Mouse (Mus musculus) frontal cortex, adult 2 months (tissue): ENCODE data around the gene Zfp839. TPM values are rescaled to one million over a fixed set of nuclear protein-coding genes. Genes with fewer than 3 reads are reported as not detected.
A peak's percentile ranks its signal among the peaks of the same experiment; 100 is the strongest.
"Not testable (repeated sequence)": the region's sequence is repeated elsewhere in the genome, so short reads cannot be mapped to it uniquely, and the experiment has no call there.

Experiments
- DNase-seq, 2 experiments: peaks; one replicate each; pipeline ENCODE4 v3.0.0; 2022; ENCODE audit warnings: low spot score in 1 of 2; ENCODE audit errors: extremely low spot score in 1 of 2
- polyA plus RNA-seq: library from polyadenylated mRNA; depleted of rRNA; stranded (reverse); fragments of >200 nt; gene quantifications from 2 replicates; pipeline ENCODE4 v1.2.3, GENCODE M21; 2012

Gene Zfp839
- polyA plus RNA-seq, 1 experiment: 7.7 TPM

GRCm38 (mm10) chr12:110840348-110841198 lies 9.5 kb upstream of the Zfp839 start, which contains the start of gene Mok:
Gene Mok (minus strand): TSS chr12:110840939.
- peak; percentile 93 to 99 for DNase-seq

- no peak for DNase-seq
Measured at GRCm38 (mm10) chr12:110841731-110842493, 8.1 kb upstream of the Zfp839 start.

DNA sequence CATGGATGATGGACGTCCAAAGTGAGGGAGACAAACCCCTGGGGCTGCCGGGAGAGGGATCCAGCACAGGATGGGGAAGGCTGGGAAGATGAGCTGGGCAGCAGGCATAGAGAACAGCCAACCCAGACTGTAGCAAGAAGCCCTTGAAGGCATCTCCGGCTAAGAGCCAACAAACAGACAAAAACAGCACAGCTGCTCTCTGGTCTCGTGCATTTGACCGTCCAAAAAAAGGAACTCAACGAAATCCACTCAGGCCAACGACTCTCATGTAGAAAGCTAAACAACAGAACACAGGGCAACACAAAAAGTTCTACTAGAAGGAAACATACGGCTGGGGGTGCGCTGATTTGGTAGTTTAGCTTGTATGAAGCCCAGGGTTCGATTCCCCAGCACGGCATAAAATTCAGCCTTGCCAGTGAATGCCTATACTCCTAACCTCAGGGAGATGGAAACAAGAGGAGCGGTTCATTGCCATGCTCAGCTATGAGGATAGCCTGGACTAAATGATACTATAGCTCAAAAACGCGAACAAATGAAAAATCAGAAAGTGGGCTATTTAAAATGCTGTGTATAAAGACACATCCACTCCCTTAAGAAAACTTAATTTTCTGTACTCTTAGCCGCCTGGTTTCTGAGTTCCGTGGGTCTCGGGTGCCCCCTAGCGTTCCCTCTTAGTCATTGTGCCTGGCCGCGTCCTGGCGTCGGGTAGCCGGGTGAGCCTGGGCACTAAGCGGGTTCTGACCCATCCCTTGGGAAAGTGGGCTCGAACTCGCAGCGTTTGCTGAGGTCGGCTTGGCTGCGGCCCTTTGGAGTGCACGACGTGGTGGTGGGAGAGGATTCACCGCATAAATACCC lies 6.6 kb upstream of the Zfp839 start:
- DNase-seq: peak in 1 of 2 experiments; percentile 91

DNA sequence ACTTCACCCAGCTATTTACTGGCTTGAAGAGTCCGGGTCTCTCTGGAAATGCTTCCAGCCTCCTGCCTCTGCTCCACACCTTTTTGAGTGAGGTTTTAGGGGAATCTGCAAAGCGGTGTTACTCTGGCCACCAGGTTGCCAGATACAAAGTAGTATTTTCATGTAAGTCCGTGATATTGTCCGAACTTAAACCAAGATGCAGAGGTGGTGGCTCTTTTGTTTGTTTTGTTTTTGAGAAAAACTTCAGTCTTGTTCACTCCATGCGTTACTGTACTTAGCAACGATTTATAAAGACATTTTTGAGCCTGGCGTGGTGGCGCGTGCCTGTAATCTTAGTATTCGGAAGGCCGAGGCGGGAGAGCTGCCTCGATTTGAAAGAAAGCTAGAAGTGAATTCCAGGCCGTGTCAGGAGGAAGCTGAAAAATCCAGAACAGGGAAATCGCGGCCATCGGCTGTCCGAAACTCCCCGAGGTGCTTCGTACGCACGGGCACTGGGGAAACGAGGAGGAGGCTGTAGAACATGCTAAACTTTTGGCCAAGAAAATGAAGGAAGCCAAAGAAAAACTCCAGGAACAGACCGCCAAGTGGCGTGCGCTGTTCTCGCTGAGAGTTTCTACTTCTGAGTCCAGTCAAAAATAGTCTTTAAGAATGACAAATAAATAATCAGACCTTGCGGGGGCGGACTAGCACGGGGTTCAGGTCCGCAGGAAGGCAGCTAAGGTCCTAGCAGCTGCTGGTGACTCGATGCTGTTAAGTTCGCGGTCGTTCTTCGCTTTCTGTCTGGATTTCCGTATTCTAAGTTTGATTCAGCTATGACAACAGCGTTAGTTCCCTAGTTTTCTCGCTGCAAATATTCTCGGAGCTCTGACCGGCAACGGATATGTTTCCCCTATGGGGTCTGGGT lies 5.6 kb upstream of the Zfp839 start:
- peak in 1 of 2 experiments; percentile 40 for DNase-seq

- peak; percentile 67 to 91 for DNase-seq
Measured at GRCm38 (mm10) chr12:110845131-110845880, 4.7 kb upstream of the Zfp839 start.

- DNase-seq: no peak
Measured at GRCm38 (mm10) chr12:110846191-110846765, 3.8 kb upstream of the Zfp839 start.

DNA sequence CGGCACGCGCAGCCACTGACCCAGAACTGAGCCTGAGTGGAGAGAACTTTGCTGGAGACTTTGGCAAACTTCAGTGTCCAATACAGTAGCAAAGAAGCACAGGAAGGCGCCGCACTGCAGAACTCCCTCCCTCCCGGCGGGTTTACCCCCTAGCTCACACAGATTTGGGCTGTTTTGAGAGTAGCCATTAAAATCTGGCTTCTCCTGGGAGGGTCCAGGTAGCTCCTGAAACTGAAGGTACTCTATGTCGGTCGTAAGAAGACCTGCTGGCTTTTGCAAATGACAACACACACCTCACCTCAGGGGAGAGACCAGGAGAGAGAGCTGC lies 840 bp downstream of the Zfp839 start:
- DNase-seq: no peak

- no peak for DNase-seq
Measured at GRCm38 (mm10) chr12:110851414-110851813, 1.4 kb downstream of the Zfp839 start.

DNA sequence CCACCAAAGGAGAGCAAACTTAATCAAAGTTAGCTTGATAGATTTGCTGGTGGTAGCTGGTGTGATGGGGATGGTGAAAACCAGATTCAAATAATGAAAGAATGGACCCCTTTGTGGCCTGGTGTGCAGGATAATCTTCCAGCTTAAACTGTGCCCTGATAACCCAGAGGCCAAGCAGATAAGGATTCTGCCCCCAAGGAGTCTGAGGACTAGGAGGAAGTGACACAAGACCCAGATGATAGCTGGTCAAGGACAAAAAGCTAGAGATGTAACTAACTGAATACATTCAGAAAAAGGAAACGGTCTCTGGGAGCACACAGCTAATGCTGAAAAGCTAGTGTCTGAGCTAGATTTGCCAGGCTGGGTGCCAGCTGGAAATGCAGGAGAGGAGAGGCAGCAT lies 1.9 kb downstream of the Zfp839 start:
- DNase-seq: no peak

DNA sequence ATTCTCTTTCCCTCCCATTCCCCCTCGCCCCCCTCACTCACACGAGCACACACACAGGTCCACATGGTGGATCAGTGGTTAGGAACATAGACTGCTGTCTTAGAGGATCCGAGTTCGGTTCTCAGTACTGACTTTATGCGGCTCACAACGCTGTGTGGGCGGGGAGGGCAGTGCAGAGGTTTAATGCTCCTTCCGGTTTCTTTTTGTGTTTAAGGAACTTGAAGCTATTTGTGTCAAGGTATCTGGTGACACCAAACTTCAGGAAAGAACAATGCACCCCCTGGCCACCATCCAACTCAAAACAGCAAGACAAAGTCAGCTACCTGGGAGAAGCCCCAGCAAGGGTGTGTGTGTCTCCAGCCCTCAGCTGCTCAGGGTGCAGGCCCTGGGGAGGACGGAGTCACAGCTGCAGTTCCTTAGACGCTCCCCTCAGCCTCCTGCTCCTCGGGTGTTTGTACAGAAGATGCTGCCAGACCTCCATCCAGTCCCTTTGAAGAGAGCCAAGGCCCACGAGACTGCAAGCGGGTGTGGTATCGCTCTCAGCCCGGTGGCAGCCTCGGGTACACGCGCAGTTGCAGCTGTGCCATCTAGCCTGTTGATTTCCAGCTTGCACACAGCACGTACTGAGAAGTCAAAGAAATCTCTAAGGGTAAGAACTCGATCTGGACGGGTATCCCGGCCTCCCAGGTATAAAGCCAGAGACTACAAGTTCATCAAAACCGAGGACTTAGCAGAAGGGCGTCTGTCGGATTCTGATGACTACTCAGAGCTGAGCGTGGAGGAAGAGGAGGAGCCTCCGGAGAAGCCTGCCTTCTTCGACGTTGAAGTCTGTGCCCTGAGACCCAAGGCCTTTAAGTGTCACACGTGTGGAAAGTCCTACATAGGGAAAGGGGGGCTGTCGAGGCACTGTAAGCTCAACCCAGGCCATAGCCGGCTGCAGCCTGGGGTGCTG lies 5.0 kb downstream of the Zfp839 start:
- no peak for DNase-seq

DNA sequence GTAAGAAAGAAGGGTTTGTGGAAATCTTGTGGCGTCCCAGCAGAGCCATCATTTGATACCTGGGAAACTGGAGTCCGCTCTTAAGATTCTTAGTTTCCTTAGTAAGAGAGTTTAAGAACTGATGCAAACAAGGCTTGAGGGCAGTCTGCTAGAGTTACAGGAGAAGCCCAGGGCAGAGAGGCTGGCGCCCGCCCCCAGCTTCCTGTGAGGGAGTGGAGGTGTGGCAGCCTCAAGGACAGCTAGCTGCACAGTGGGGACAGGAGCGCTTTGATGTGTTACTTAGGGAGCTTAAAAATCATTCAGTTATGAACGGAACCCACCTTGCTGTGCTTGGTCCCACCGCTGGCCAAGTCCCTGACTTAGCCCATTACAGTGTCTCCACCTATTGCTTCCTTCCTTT lies 7.1 kb downstream of the Zfp839 start:
- DNase-seq: no peak

GRCm38 (mm10) chr12:110858681-110859080 lies 8.6 kb downstream of the Zfp839 start:
- not testable (repeated sequence) for DNase-seq

- DNase-seq: no peak
Measured at GRCm38 (mm10) chr12:110860293-110860692, 10.2 kb downstream of the Zfp839 start.

DNA sequence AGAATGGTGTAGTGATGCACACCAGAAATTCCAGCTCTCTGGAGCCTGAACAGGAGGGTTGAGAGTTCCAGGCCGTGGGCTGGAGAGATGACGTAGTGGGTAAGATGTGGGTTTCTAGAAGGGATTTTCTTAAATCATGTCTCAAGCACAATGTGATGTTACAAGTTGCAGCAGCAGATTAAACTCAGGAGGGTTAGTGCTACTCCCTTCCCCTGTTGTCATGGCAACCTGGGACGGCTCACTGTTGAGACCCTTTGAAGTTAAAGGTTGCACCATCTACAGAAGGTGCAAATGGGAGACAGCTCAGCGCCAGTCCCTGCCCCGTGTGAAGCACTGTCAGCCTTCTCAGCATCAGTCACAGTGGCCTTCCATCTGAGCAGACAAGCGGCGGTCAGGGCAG lies 11.2 kb downstream of the Zfp839 start:
- peak in 1 of 2 experiments; percentile 50 for DNase-seq

DNA sequence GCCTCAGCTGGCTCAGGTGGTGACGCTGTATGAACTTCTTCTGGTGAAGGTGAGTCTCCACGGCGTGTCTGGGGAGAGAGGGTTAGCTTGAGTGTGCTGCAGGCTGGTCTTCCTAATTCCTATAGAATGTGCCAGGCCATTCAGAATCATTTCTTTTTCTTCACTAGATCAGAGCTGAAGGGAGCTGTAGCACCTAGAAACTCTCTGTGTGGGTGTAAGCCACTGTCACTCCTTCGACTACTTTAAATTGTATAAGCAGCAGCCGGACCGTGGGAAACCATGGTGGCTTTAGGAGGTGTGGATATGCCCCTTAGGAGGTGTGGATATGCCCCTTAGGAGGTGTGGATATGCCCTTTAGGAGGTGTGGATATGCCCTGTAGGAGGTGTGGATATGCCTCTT lies 14.0 kb downstream of the Zfp839 start:
- DNase-seq: peak in 1 of 2 experiments; percentile 44

DNA sequence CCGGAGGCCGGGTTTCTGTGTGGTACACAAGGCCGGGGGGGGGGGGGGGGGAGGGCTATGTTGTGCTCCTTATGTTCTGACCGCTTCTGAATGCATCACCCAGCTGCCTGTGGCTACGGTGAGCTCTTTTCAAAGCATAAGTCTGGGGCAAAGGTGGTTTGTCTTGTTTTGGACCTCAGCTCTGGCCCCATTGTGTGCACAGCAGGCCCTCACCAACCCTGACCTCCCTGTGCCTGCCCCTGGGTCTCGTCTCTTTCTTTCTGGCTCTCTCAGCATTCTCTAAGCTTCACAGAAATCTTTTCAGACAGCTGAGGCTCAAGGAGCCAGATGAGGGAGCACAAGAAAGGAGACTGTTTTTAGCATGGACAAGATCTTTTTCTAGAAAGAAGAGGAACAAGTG lies 15.5 kb downstream of the Zfp839 start:
- no peak for DNase-seq

DNA sequence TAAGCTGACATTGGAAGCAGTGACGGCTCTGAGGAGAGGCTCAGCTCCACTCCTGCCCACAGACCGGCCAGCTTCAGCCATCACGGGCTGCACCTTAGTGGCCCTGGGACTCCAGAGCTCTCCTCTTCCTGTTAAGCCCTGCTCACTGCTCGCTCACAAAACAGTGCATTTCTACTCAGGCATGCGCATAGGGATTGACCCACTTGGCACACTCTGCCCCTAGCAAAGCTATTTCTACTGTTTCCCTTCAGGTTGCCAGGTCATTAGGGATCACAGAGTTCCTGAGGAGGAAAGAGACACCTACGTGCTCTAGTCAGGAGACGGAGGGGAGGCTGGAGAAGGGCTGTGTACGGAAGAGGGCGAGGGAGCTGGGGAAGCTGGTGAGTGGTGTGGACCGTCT lies 15.9 kb downstream of the Zfp839 start:
- peak in 1 of 2 experiments; percentile 48 for DNase-seq

DNA sequence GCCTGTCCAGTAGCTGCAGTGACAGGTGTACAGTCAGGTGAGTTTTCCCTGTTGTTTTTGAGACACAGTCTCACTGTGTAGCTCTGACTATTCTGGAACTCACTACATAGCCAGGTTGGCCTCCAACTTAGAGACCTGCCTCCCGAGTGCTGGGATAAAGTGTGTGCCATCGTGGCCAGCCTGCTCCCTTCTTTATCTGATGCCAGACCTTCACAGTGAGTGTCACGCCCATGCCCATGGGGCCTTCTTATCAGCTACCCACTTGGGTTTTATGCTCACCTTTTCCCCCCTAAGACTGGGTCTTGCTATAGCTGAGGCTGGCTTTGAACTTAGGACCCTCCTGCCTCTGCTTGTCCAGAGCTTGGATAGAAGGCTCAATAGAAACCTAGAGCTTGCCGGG lies 20.1 kb downstream of the Zfp839 start:
- DNase-seq: no peak
